Mouse (Mus musculus) frontal cortex, adult (tissue): ENCODE measurements around the gene Tbc1d8b.
"Not testable (repeated sequence)": the region's sequence is repeated elsewhere in the genome, so short reads cannot be mapped to it uniquely, and the experiment has no call there.

ENCODE experiments used
- ATAC-seq: cut with Nextera tagmentation; 2 replicates; pipeline ENCODE4 v1.9.2; 2017; ENCODE audit warnings: mild to moderate bottlenecking, moderate library complexity, mixed read lengths; ENCODE audit not compliant: low TSS enrichment

Tbc1d8b gene

GRCm38 (mm10) chrX:139684775-139685695, at the start of gene Tbc1d8b:
Tbc1d8b (plus strand) TSS chrX:139684996.
- ATAC-seq, result peak; percentile 100

GRCm38 (mm10) chrX:139639744-139640143, 45.1 kb upstream of the Tbc1d8b start:
- no peak for ATAC-seq

DNA sequence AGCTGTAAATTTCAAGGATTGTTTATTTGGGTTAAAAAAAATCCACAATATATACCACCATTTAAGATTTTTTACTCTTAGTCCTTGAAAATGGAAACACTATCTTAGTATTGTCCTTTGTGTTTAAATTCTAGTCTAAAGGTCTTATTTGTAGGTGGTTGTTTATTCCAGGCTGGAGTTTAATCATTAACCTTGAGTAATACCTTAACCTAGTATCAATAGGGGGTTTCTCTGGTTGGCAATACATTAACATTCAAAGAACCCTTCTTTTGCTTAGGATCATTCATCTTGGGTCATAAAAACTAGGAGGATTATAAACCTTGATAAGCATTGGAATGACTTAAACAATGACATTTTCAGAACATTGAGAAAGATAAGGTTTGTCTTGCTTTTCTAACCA, 44.4 kb upstream of the Tbc1d8b start:
- no peak for ATAC-seq

DNA sequence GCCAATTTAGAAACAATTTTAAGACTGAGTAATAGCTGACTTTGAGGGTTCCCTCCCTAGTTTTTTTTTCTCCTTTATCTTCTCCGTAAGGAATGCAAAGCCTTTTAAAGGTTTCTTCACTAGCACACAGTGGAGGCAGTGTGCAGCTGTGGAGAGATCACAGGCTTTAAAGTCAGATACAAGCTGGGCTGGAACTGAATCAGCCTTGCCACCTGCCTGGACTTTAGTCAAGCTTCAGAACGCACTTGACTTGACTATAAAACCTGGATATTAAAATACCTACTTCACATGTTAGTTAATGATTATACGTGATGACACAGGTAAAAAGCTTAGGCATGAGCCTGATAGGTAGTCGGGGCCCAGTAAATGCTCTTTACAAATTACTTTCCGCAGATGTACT, 32.6 kb upstream of the Tbc1d8b start:
- no peak for ATAC-seq

GRCm38 (mm10) chrX:139653292-139653691, 31.5 kb upstream of the Tbc1d8b start:
- ATAC-seq, result no peak

GRCm38 (mm10) chrX:139654350-139655063, 30.3 kb upstream of the Tbc1d8b start:
- no peak for ATAC-seq

DNA sequence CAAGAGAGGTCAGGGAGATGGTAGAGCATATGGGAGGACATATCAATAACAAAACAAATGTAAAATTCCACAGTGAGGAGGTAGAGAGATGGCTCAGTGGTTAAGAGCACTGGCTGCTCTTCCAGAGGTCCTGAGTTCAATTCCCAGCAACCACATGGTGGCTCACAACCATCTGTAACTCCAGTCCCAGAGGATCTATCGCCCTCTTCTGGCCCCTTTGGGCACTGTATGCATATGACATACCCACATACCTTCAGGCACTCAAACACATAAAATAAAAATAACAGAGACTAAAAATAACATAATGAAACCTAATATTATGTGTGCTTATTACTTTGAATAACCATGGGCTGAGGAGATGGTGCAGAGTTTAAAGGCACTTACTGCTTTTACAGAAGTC, 22.7 kb upstream of the Tbc1d8b start:
- ATAC-seq, result no peak

GRCm38 (mm10) chrX:139665829-139666228, 19.0 kb upstream of the Tbc1d8b start:
- ATAC-seq, result no peak

GRCm38 (mm10) chrX:139684410-139684774, 404 bp upstream of the Tbc1d8b start:
- ATAC-seq, result peak; percentile 33

- ATAC-seq, result no peak
Observed at GRCm38 (mm10) chrX:139714381-139714780, 29.6 kb downstream of the Tbc1d8b start, which contains the start of gene Gm15013. Gm15013 (minus strand) TSS chrX:139714481.

- no peak for ATAC-seq
Observed at GRCm38 (mm10) chrX:139722350-139722749, 37.6 kb downstream of the Tbc1d8b start.

GRCm38 (mm10) chrX:139730541-139730940, 45.7 kb downstream of the Tbc1d8b start:
- ATAC-seq, result no peak

GRCm38 (mm10) chrX:139737066-139737465, 52.3 kb downstream of the Tbc1d8b start:
- ATAC-seq, result no peak

DNA sequence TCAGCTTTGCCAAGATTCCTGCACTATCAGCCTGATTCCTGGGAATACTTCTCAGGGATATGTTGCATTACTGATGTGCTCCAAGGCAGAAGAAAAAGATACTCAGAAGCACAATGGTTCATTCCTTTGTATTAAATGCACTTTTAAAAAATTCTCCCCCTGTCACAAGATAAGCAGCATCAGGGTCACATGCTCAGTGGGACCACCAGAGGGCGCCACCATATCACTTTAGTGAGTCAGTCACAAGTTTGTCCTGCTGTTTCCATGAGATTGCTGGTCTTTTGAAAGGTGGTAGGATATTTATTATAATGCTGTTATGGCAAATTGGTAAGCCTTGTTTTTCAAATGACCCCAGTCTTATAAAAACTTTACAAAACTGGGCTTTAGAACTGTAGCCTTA, 67.1 kb downstream of the Tbc1d8b start:
- no peak for ATAC-seq

DNA sequence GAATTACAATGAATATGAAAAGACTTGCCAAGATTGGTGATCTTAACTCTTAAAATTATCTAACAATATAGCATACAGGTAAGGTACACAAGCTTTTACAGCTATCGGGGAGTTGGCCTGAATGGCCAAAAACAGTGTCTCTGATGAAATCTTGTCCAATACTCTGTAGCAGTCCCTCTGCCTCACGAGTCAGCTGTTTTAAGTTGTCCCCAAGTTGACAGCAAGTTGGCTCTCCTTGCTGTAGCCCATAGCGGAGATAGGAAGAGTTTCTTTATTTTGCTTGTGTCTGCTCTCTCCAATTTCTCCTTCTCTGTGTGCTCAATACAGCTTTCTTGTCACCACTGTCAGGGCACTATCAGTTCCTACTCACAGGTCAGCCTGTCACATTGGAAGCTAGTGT, 73.8 kb downstream of the Tbc1d8b start:
- not testable (repeated sequence) for ATAC-seq

DNA sequence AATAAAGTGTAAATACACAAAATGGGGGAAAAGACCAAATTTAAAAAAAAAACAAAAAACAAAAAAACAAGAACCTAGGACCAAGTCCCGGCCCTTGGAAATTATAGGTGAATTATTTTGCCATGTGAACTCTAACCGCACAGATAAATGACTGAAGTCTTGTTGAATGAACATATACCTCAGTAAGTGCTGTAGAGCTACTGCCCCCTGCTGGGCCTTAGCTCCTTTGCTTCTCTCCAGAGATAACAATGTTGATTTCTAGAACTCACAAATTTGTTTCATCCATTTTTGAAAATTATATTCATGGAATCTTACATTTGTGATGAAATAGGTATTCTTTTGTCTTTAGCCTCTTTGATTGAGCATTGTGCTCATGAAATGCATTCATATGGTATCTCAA, 77.8 kb downstream of the Tbc1d8b start:
- peak; percentile 72; the same call in 1 of the 2 replicates for ATAC-seq

GRCm38 (mm10) chrX:139769975-139770637, 85.3 kb downstream of the Tbc1d8b start:
- no peak for ATAC-seq

DNA sequence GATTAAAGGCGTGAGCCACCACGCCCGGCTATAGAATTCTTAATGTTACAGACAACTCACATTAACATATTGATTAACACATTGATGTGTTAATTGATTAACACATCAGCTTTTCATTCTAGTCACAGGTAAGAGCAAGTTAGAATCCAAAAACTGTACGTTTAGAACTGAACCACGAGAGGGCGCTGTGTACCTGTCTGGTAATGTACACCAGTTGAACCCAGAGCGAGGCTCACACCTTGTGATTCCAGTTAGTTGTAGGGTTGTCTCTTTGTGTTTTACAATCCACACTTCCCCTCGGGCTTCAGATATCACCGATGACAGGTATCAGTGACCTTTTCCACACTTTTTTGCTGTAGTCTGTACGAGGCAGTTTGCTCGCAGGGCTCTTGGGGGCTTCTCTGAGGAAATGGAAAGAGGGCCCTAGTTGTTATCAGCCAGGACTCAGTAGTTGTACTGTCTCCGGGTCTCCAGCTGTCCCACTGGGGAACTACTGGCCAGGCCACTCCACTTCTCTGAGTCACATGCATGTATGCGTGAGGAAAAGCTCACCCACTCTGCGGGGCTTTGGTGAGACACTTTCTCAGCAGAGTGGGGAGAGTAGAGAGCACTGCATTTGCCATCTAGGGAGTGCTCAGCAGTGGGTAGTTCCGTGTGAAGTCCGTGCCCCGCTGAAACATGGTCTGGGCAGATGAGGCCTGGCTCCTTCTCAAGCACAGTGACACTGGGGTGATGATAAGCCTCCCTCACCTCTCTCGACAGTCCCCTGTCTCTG, 89.7 kb downstream of the Tbc1d8b start:
- ATAC-seq, result peak; percentile 64; the same call in 1 of the 2 replicates

- no peak for ATAC-seq
Observed at GRCm38 (mm10) chrX:139775084-139775612, 90.4 kb downstream of the Tbc1d8b start.

DNA sequence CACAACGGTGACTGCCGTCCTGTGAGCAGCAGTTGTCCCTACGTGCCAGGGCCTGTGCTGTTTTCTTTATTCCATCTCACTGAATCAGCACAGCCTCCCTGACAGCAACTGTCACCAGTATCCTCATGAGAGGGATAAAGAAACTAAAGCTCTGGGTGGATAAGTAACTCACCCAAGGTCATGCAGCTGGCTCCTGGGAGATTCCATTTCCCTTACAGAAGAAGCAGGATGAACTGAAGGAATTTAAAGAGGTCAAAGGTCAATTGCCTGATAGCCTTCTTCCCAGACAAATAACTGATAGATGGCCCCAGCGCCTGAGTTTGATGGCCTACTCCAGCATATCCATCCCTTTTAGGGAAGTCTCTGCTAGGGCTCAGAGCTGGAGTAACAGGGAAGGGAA, 92.6 kb downstream of the Tbc1d8b start:
- no peak for ATAC-seq

GRCm38 (mm10) chrX:139778886-139779285, 94.1 kb downstream of the Tbc1d8b start:
- no peak for ATAC-seq
